Mouse (Mus musculus) left cerebral cortex, postnatal 25 days (tissue): ENCODE results near the gene Afp. TPM values are rescaled to one million over a fixed set of nuclear protein-coding genes. Genes with fewer than 3 reads are reported as not detected.

Source experiments
- DNase-seq, 2 experiments: peaks; one replicate each; pipeline ENCODE4 v3.0.0; 2022; ENCODE audit warnings: low spot score in 2 of 2, mixed read lengths in 1 of 2
- intact Hi-C: fragments of 180-260 bp; cut with DNase I; formaldehyde crosslinking; loops from one replicate; pipeline ENCODE4 v1.15.1; 2025
- total RNA-seq, 2 experiments: library from RNA; stranded (reverse); gene quantifications; 2 replicates each; pipeline ENCODE4 v1.2.3; 2021

Afp gene
- not detected for total RNA-seq

GRCm38 (mm10) chr5:90490518-90490917 lies at the start of gene Afp:
Afp (plus strand) TSS chr5:90490737.
- intact Hi-C loops: no loop called here
- DNase-seq: no peak

- DNase-seq: no peak
- intact Hi-C loops: no loop called here
Observed at GRCm38 (mm10) chr5:90447577-90447976, 43.0 kb upstream of the Afp start.

- intact Hi-C loops: no loop called here
- no peak for DNase-seq
Observed at GRCm38 (mm10) chr5:90449961-90450360, 40.6 kb upstream of the Afp start.

- intact Hi-C loops: no loop called here
- DNase-seq: peak; percentile 11 to 48
Observed at GRCm38 (mm10) chr5:90452711-90453110, 37.8 kb upstream of the Afp start.

- intact Hi-C loops: no loop called here
- no peak for DNase-seq
Observed at GRCm38 (mm10) chr5:90457241-90457640, 33.3 kb upstream of the Afp start.

GRCm38 (mm10) chr5:90458727-90459126 lies 31.8 kb upstream of the Afp start:
- intact Hi-C loops: no loop called here
- DNase-seq: no peak

GRCm38 (mm10) chr5:90460619-90461018 lies 29.9 kb upstream of the Afp start, which contains the start of gene Alb:
Alb (plus strand) TSS chr5:90460897.
- no peak for DNase-seq
- intact Hi-C loops: no loop called here

GRCm38 (mm10) chr5:90466806-90467205 lies 23.7 kb upstream of the Afp start:
- no peak for DNase-seq
- intact Hi-C loops: no loop called here

GRCm38 (mm10) chr5:90467245-90467644 lies 23.3 kb upstream of the Afp start:
- DNase-seq: no peak

GRCm38 (mm10) chr5:90470836-90471235 lies 19.7 kb upstream of the Afp start:
- intact Hi-C loops: no loop called here
- DNase-seq: no peak

More at GRCm38 (mm10) chr5:90467245-90467644, 23.3 kb upstream of the Afp start:
- intact Hi-C loops: no loop called here

GRCm38 (mm10) chr5:90473902-90474301 lies 16.6 kb upstream of the Afp start:
- intact Hi-C loops: no loop called here
- DNase-seq: no peak

- intact Hi-C loops: no loop called here
Observed at GRCm38 (mm10) chr5:90474369-90474768, 16.2 kb upstream of the Afp start.

GRCm38 (mm10) chr5:90476741-90477140 lies 13.8 kb upstream of the Afp start:
- DNase-seq: no peak
- intact Hi-C loops: no loop called here

More at GRCm38 (mm10) chr5:90474369-90474768, 16.2 kb upstream of the Afp start:
- DNase-seq: no peak

- intact Hi-C loops: no loop called here
Observed at GRCm38 (mm10) chr5:90477308-90478140, 13.0 kb upstream of the Afp start.

GRCm38 (mm10) chr5:90478886-90479285 lies 11.7 kb upstream of the Afp start:
- DNase-seq: no peak
- intact Hi-C loops: no loop called here

More at GRCm38 (mm10) chr5:90477308-90478140, 13.0 kb upstream of the Afp start:
- no peak for DNase-seq

GRCm38 (mm10) chr5:90485597-90485996 lies 4.9 kb upstream of the Afp start:
- DNase-seq: no peak
- intact Hi-C loops: no loop called here

- intact Hi-C loops: no loop called here
- DNase-seq: no peak
Observed at GRCm38 (mm10) chr5:90488323-90488722, 2.2 kb upstream of the Afp start.

GRCm38 (mm10) chr5:90492440-90492839 lies 1.9 kb downstream of the Afp start:
- no peak for DNase-seq
- intact Hi-C loops: no loop called here

GRCm38 (mm10) chr5:90494308-90494707 lies 3.8 kb downstream of the Afp start:
- intact Hi-C loops: no loop called here
- no peak for DNase-seq

GRCm38 (mm10) chr5:90499509-90499908 lies 9.0 kb downstream of the Afp start:
- peak; percentile 31 to 46 for DNase-seq
- intact Hi-C loops: no loop called here

- intact Hi-C loops: loop anchor here (1.0 to 10.0 kb wide), 4 partner anchors 87 to 297 kb away; no protein-coding TSS in a partner anchor
- DNase-seq: peak; percentile 73 to 85
Observed at GRCm38 (mm10) chr5:90500714-90501113, 10.2 kb downstream of the Afp start.
